Mouse (Mus musculus): ENCODE data around the gene Ube3a. TPM values are rescaled to one million over a fixed set of nuclear protein-coding genes. Genes with fewer than 3 reads are reported as not detected.
A peak's percentile ranks its signal among the peaks of the same experiment; 100 is the strongest.

Ube3a gene
- polyA plus RNA-seq, 1 experiment, result 46.8 TPM

GRCm38 (mm10) chr7:59230768-59231167 lies 2.2 kb downstream of the Ube3a start:
- H3K27ac ChIP-seq (ENCODE audit: insufficient read depth, low read depth, low read length), result no peak overlapping the region
- no peaks in the 10 kb centered on the region for H3K27me3 ChIP-seq (replicated peaks; ENCODE audit: control insufficient read depth, insufficient read depth, low read length)
- no peaks in the 10 kb centered on the region for H3K36me3 ChIP-seq (ENCODE audit: control insufficient read depth, insufficient read depth, low read length)
- no peaks in the 10 kb centered on the region; the same call in 1 of the 2 replicates for H3K4me1 ChIP-seq (ENCODE audit: control insufficient read depth, insufficient read depth, low read length)
- H3K4me3 ChIP-seq (ENCODE audit: insufficient read depth, low read depth, low read length), result no peak overlapping the region
- no peak for DNase-seq
- 66% methylated on average over 5 of the region's 5 CpGs for WGBS
- no peak for TF ChIP-seq CTCF (conservative IDR thresholded peaks at IDR 0.05; ENCODE audit: insufficient read depth, insufficient read length, low read depth, low read length)

- no peaks in the 10 kb centered on the region; the same call in 1 of the 2 replicates for H3K4me1 ChIP-seq (ENCODE audit: control insufficient read depth, insufficient read depth, low read length)
- TF ChIP-seq POLR2A (IDR thresholded peaks at IDR 0.05; ENCODE audit: low read depth, low read length), result no peak
- TF ChIP-seq CTCF (conservative IDR thresholded peaks at IDR 0.05; ENCODE audit: insufficient read depth, insufficient read length, low read depth, low read length), result no peak
- WGBS, result 58% methylated on average over 1 of the region's 1 CpGs
- no peak overlapping the region for H3K27ac ChIP-seq (ENCODE audit: insufficient read depth, low read depth, low read length)
- no peak overlapping the region for H3K4me3 ChIP-seq (ENCODE audit: insufficient read depth, low read depth, low read length)
- no peaks in the 10 kb centered on the region for H3K27me3 ChIP-seq (replicated peaks; ENCODE audit: control insufficient read depth, insufficient read depth, low read length)
- no peak for DNase-seq
- H3K36me3 ChIP-seq (ENCODE audit: control insufficient read depth, insufficient read depth, low read length), result no peaks in the 10 kb centered on the region
Observed at GRCm38 (mm10) chr7:59231960-59232359, 3.4 kb downstream of the Ube3a start.

- Histone ChIP-seq H3K4me1 (ENCODE audit: control insufficient read depth, insufficient read depth, low read length) (no peaks in the 10 kb centered on the region), H3K36me3 (ENCODE audit: control insufficient read depth, insufficient read depth, low read length) (no peaks in the 10 kb centered on the region), H3K4me3 (ENCODE audit: insufficient read depth, low read depth, low read length) (no peak overlapping the region), H3K27me3 (replicated peaks; ENCODE audit: control insufficient read depth, insufficient read depth, low read length) (no peaks in the 10 kb centered on the region), H3K27ac (ENCODE audit: insufficient read depth, low read depth, low read length) (no peak overlapping the region)
- no peak for DNase-seq
- WGBS, result 88% methylated on average over 8 of the region's 8 CpGs
- TF ChIP-seq POLR2A (IDR thresholded peaks at IDR 0.05; ENCODE audit: low read depth, low read length), result no peak
- TF ChIP-seq CTCF (conservative IDR thresholded peaks at IDR 0.05; ENCODE audit: insufficient read depth, insufficient read length, low read depth, low read length), result no peak
Observed at GRCm38 (mm10) chr7:59234773-59235401, 6.3 kb downstream of the Ube3a start.

- no peak overlapping the region for H3K27ac ChIP-seq (ENCODE audit: insufficient read depth, low read depth, low read length)
- 65% methylated on average over 3 of the region's 3 CpGs for WGBS
- H3K27me3 ChIP-seq (replicated peaks; ENCODE audit: control insufficient read depth, insufficient read depth, low read length), result no peaks in the 10 kb centered on the region
- TF ChIP-seq POLR2A (IDR thresholded peaks at IDR 0.05; ENCODE audit: low read depth, low read length) (no peak), CTCF (conservative IDR thresholded peaks at IDR 0.05; ENCODE audit: insufficient read depth, insufficient read length, low read depth, low read length) (no peak)
- H3K36me3 ChIP-seq (ENCODE audit: control insufficient read depth, insufficient read depth, low read length), result no peaks in the 10 kb centered on the region
- no peak overlapping the region for H3K4me3 ChIP-seq (ENCODE audit: insufficient read depth, low read depth, low read length)
- DNase-seq, result no peak
- no peaks in the 10 kb centered on the region for H3K4me1 ChIP-seq (ENCODE audit: control insufficient read depth, insufficient read depth, low read length)
Observed at GRCm38 (mm10) chr7:59243257-59243656, 14.7 kb downstream of the Ube3a start.

GRCm38 (mm10) chr7:59245541-59245940 lies 17.0 kb downstream of the Ube3a start:
- no peak overlapping the region for H3K4me3 ChIP-seq (ENCODE audit: insufficient read depth, low read depth, low read length)
- 97% methylated on average over 2 of the region's 2 CpGs for whole genome bisulfite sequencing
- TF ChIP-seq CTCF (conservative IDR thresholded peaks at IDR 0.05; ENCODE audit: insufficient read depth, insufficient read length, low read depth, low read length) (peak; percentile 39), POLR2A (IDR thresholded peaks at IDR 0.05; ENCODE audit: low read depth, low read length) (no peak)
- DNase-seq, result peak; percentile 13
- no peaks in the 10 kb centered on the region for H3K36me3 ChIP-seq (ENCODE audit: control insufficient read depth, insufficient read depth, low read length)
- no peaks in the 10 kb centered on the region for H3K27me3 ChIP-seq (replicated peaks; ENCODE audit: control insufficient read depth, insufficient read depth, low read length)
- H3K4me1 ChIP-seq (ENCODE audit: control insufficient read depth, insufficient read depth, low read length), result no peaks in the 10 kb centered on the region
- H3K27ac ChIP-seq (ENCODE audit: insufficient read depth, low read depth, low read length), result no peak overlapping the region

GRCm38 (mm10) chr7:59253373-59253772 lies 24.8 kb downstream of the Ube3a start:
- Histone ChIP-seq H3K27me3 (replicated peaks; ENCODE audit: control insufficient read depth, insufficient read depth, low read length) (no peaks in the 10 kb centered on the region), H3K36me3 (ENCODE audit: control insufficient read depth, insufficient read depth, low read length) (no peaks in the 10 kb centered on the region), H3K27ac (ENCODE audit: insufficient read depth, low read depth, low read length) (no peak overlapping the region), H3K4me1 (ENCODE audit: control insufficient read depth, insufficient read depth, low read length) (no peaks in the 10 kb centered on the region), H3K4me3 (ENCODE audit: insufficient read depth, low read depth, low read length) (no peak overlapping the region)
- TF ChIP-seq POLR2A (IDR thresholded peaks at IDR 0.05; ENCODE audit: low read depth, low read length), result no peak
- TF ChIP-seq CTCF (conservative IDR thresholded peaks at IDR 0.05; ENCODE audit: insufficient read depth, insufficient read length, low read depth, low read length), result no peak
- 87% methylated on average over 2 of the region's 2 CpGs for WGBS
- DNase-seq, result no peak

- Histone ChIP-seq H3K27me3 (replicated peaks; ENCODE audit: control insufficient read depth, insufficient read depth, low read length) (no peaks in the 10 kb centered on the region), H3K36me3 (ENCODE audit: control insufficient read depth, insufficient read depth, low read length) (no peaks in the 10 kb centered on the region), H3K4me3 (ENCODE audit: insufficient read depth, low read depth, low read length) (no peak overlapping the region), H3K27ac (ENCODE audit: insufficient read depth, low read depth, low read length) (no peak overlapping the region), H3K4me1 (ENCODE audit: control insufficient read depth, insufficient read depth, low read length) (no peaks in the 10 kb centered on the region)
- DNase-seq, result no peak
- 36% methylated on average over 1 of the region's 1 CpGs for WGBS
- no peak for TF ChIP-seq POLR2A (IDR thresholded peaks at IDR 0.05; ENCODE audit: low read depth, low read length)
- TF ChIP-seq CTCF (conservative IDR thresholded peaks at IDR 0.05; ENCODE audit: insufficient read depth, insufficient read length, low read depth, low read length), result no peak
Observed at GRCm38 (mm10) chr7:59265538-59265937, 37.0 kb downstream of the Ube3a start.
